Mouse (Mus musculus): ENCODE measurements around the gene Cdc6.
A peak's percentile ranks its signal among the peaks of the same experiment; 100 is the strongest.
"Not testable (repeated sequence)": the region's sequence is repeated elsewhere in the genome, so short reads cannot be mapped to it uniquely, and the experiment has no call there.

The Cdc6 gene

GRCm38 (mm10) chr11:98909654-98910053, 2.1 kb downstream of the Cdc6 start:
- DNase-seq (ENCODE audit: low read depth, low spot score) = no peak

GRCm38 (mm10) chr11:98910415-98910814, 2.8 kb downstream of the Cdc6 start:
- DNase-seq (ENCODE audit: low read depth, low spot score) = no peak

GRCm38 (mm10) chr11:98911498-98911897, 3.9 kb downstream of the Cdc6 start:
- DNase-seq (ENCODE audit: low read depth, low spot score) = no peak

- DNase-seq (ENCODE audit: low read depth, low spot score) = no peak
Observed at GRCm38 (mm10) chr11:98914196-98914595, 6.6 kb downstream of the Cdc6 start.

- DNase-seq (ENCODE audit: low read depth, low spot score) = not testable (repeated sequence)
Observed at GRCm38 (mm10) chr11:98916376-98916775, 8.8 kb downstream of the Cdc6 start.

GRCm38 (mm10) chr11:98917428-98918005, 9.9 kb downstream of the Cdc6 start:
- no peak for DNase-seq (ENCODE audit: low read depth, low spot score)

- DNase-seq (ENCODE audit: low read depth, low spot score) = no peak
Observed at GRCm38 (mm10) chr11:98918231-98918630, 10.6 kb downstream of the Cdc6 start.

- no peak for DNase-seq (ENCODE audit: low read depth, low spot score)
Observed at GRCm38 (mm10) chr11:98919009-98919408, 11.4 kb downstream of the Cdc6 start.

GRCm38 (mm10) chr11:98921813-98922212, 14.2 kb downstream of the Cdc6 start:
- not testable (repeated sequence) for DNase-seq (ENCODE audit: low read depth, low spot score)

GRCm38 (mm10) chr11:98922307-98922706, 14.7 kb downstream of the Cdc6 start:
- DNase-seq (ENCODE audit: low read depth, low spot score) = not testable (repeated sequence)

- DNase-seq (ENCODE audit: low read depth, low spot score) = not testable (repeated sequence)
Observed at GRCm38 (mm10) chr11:98922851-98923711, 15.5 kb downstream of the Cdc6 start.

GRCm38 (mm10) chr11:98924633-98925175, 17.1 kb downstream of the Cdc6 start:
- DNase-seq (ENCODE audit: low read depth, low spot score) = no peak

- no peak for DNase-seq (ENCODE audit: low read depth, low spot score)
Observed at GRCm38 (mm10) chr11:98925265-98925721, 17.7 kb downstream of the Cdc6 start.

- no peak for DNase-seq (ENCODE audit: low read depth, low spot score)
Observed at GRCm38 (mm10) chr11:98925868-98926311, 18.3 kb downstream of the Cdc6 start.

GRCm38 (mm10) chr11:98926553-98926952, 19.0 kb downstream of the Cdc6 start:
- no peak for DNase-seq (ENCODE audit: low read depth, low spot score)

GRCm38 (mm10) chr11:98927438-98928076, 20.0 kb downstream of the Cdc6 start, which contains the start of gene Rara:
Gene Rara (plus strand): TSS chr11:98927818.
- no peak for DNase-seq (ENCODE audit: low read depth, low spot score)

- no peak for DNase-seq (ENCODE audit: low read depth, low spot score)
Observed at GRCm38 (mm10) chr11:98928186-98928893, 20.7 kb downstream of the Cdc6 start.

GRCm38 (mm10) chr11:98929503-98929902, 21.9 kb downstream of the Cdc6 start:
- peak; percentile 91 for DNase-seq (ENCODE audit: low read depth, low spot score)

GRCm38 (mm10) chr11:98930127-98930601, 22.6 kb downstream of the Cdc6 start:
- no peak for DNase-seq (ENCODE audit: low read depth, low spot score)

GRCm38 (mm10) chr11:98930773-98931512, 23.3 kb downstream of the Cdc6 start:
- no peak for DNase-seq (ENCODE audit: low read depth, low spot score)
